Mouse (Mus musculus) monocyte, adult 2 months (primary cell): Measurements from ENCODE around the gene Gpam.

Experiments used
- DNase-seq, 2 experiments: peaks; one replicate each; pipeline ENCODE4 v3.0.0; 2022; ENCODE audit warnings: low spot score in 2 of 2, low read depth in 1 of 2

The Gpam gene

DNA sequence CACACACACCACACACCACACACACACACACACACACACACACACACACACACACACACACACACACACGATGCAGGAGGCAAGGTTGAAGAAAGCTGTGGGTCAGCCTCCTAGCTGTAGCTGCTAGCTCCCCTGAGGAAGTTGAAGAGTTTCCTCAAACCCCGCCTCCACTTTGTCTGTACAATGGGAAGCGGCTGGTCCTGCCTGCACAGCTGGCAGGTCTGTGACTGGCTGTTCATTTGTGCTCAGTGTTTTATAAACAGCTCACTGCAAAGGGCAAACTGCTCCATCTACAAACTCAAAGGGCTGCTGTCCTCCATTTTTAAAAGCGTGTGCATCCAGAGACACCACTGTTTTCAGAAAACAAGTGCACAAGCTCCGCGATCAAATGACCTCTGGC is 63.8 kb downstream of the Gpam start:
- no peak for DNase-seq

DNA sequence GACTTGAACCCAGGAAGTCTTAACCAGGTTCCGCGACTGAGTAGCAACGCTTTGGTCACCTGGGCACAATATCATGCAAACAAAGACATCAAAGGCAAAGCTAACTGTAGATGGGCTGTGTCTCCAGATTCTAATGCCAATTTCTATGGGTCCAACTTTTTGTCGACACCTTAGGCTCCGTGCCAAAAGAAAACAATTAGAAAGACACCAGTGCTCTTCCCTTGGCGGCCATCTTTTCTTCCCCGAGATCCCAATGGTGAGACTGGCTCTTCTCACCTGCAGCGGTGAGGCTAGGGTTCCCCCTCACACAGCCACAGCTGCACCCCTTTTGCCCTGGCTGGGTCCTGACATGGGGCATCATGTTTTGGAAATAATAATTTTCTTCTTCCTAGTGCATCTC is 64.5 kb downstream of the Gpam start:
- DNase-seq = no peak

DNA sequence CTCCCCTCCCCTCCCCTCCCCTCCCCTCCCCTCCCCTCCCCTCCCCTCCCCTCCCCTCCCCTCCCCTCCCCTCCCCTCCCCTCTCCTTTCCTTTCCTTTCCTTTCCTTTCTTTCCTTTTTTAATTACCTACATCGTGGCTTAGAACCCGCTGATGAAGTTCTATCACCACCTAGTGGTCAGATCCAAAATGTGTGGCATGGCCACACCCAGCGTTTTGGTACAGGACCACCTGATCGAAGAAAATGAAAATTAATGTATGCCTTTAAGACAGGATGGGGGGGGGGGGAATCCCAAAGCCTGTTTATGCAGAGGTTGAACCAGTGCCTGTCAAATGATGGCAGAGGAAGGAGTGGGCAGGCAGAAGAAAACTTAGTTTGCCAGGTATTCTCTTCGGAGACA is 65.1 kb downstream of the Gpam start:
- no peak for DNase-seq

DNA sequence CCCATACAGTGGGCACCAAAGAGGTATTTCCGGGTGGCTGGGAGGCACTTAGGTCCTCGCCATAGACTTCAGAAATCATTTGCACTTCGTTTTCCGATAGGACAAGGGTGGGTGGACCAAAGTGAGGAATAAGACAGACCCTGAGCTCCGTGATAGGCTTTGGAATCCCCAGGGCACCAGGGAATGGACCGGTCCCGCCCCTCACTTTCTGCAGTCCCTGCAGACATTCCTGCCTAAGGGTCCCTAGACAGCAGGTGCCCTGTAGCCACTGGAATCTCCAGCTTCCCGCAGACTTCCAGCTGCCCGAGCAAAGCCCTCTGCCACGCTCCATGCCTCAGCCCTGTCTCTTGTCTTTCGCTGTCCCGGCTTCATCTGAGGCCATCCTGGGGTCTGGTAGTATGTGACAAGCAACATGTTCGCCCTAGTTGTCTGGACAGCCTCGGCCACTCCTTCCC is 65.6 kb downstream of the Gpam start:
- DNase-seq = no peak

DNA sequence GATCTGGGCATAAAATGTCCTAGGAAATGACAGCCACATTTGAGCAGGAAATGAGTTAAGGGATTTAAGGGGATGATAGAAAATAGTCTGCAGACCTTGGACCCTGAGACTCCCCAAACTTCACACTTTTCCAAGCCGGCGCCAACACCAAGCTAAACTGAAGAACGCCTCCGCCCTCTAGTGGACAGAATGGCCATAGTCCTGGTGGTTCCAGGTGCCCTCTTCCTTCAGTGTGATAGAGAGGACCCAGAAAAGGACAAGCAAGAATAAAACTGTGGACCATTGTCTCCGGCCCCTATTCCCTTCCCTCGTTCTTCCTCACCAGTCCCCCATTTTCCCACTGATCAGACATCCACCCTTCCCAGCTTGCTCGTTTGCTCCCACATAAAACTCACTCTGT is 66.1 kb downstream of the Gpam start:
- no peak for DNase-seq

DNA sequence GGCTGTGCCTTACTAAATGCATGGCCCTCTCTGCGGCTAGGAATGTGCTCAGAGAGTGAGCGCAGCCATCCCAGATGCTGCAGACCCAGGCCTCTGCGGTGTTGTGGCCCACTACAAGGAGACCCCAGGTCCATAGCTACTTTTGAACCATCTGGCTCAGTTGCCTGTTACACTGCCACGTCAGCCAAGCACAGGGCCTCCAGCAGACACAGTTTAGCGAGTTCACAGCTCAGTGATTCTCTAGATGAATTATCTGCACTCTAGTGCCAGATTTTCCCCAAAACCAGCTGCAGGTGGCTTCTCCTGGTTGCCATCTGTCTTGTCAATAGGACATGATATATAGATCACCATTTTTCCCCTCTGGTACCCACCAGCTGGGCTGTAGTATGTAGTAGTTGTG is 69.6 kb downstream of the Gpam start:
- DNase-seq = no peak

DNA sequence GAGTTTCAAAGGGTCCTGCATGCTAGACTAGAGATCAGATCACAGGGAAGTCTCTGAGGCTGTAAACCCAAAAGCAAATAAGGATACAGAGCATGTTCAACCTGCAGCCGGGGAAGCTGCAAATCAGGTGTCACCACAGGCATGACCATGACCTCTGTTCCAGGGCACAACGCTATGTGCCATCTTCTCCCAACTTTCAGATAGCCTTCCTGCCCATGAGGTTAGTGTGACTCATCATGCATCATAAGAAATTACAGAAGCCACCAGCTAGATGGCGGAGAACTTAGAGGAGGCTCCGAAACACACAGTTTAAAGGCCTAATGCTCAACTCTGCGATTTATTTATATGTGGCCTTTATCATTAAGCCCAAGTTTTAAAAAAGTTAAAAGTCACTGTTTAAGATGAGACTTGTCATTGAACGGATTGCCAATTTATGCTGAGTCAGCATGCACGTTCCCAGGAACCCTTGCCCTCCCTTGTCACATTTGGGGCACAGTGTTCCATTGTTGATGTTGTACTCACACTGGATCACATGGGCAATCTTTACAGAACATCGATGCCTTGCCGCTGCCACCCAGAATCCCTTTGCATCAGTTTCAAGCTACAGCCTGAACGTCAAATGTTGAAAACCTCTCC is 71.3 kb downstream of the Gpam start:
- no peak for DNase-seq

DNA sequence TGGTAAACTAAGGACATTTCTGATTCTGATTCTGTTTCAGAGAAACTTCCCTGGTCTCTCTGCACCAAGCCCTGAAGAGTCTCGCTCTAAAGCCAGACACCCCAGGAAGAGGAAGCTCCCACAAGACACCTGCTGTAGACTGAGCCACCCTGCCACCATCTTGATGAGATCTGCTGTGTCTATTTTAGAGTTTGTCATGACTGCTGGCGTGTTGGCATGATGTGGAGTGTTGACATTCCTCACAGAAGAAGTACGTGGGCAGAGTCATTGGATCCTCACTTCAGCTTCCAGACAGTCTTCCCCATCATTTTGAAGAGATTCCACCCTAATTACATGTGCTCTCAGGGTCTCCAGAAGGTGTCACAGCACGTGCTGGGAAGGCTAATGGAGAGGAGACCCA is 73.9 kb downstream of the Gpam start:
- no peak for DNase-seq

DNA sequence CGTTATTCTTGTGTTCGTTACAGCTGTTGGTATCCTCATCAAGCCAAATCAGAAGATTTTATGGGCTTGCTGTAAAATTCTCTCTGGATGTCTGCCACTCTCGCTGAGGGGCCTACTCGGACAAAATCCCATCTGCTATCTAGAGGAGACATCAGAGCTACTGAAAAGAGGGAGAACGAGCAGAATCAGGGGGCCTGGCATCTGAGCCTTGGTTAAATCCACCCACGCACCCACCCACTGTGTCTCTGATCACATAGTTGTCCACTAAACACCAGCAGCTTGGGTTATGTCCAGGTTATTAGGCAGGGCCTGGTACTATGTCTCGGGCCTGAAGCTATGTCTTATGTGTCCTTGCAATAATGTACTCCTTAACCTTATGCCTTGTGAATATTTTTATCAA is 89.6 kb downstream of the Gpam start:
- DNase-seq = no peak

DNA sequence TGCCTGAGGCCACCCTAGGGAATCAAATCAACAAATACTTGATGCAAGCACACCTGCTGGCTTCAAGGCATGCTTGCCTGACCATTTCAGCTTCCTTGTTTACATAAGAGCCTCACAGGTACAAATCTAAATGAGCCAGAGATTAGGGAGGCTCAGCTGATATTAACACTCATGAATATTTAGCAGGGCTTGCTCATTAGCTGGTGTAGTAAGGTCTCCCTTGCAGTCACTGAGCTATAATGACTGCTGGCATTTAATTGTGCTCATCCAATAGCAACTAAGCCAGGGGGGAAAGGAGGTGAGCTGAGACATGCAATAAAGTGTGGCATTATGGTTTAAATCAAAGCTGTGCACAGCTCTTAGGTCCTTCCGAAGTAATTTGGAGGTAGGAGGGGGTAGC is 108.2 kb downstream of the Gpam start:
- DNase-seq = no peak
